Mouse (Mus musculus): Measurements from ENCODE around the gene Tex33.

Tex33 gene

DNA sequence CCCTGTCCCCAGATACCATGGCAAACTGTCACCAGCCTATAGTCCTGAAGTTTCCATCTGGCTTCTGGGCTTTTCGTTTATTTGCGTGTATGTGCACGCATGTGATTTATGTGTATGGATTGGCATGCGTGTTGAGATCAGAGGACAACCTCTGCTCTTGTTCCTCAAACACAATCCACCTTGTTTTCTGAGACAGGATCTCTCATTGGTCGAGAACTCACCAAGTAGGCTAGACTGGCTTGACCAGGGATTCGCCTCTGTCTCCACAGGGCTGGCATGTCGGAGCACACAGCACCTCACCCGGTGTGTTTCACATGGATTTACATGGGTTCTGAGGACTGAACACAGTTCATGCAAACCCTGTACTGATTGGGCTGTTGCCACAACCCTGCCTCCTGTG is 18.4 kb upstream of the Tex33 start:
- DNase-seq (ENCODE audit: low spot score) = no peak

DNA sequence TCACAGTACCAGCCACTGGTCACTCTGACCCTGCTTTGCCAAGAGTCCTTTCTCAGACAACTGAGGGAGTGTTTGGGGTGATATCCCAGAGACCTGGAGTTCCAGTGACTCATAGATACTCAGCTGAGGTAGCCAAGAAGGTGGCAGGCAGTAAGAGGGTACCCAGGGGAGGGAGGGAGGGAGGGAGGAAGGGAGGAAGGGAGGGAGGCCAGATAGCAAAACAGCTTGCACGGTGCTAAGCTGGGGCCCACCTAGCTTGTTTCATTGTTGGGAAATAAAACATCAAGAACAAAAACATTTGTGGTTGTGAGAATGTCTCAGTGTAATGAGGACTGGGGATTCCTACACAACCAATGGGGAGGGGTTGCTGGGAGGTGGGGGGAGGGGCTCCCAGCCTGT is 18.0 kb upstream of the Tex33 start:
- no peak for DNase-seq (ENCODE audit: low spot score)

DNA sequence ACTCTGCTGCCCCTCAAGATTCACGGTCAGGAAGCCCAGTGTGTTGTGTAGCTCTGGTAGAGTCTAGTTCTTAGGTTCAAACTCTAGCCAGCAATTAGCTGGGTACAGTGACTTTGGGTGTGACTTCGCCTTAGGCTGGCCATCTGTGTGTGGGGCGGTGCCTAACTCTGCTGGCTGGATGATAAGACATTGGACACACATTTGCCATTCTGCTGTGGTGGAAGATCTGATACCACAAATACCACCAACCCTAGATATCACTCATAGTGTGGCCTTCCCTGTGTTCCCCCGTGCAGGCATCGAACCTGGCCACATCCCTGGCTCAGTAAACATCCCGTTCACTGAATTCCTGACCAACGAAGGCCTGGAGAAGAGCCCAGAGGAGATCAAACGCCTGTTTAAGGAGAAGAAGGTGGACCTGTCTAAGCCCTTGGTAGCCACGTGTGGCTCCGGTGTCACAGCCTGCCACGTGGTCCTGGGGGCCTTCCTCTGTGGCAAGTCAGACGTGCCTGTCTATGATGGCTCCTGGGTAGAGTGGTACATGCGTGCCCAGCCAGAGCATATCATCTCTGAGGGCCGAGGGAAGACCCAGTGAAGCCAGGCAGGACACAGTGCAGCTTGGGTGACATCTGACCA is 17.5 kb upstream of the Tex33 start:
- DNase-seq (ENCODE audit: low spot score) = no peak

DNA sequence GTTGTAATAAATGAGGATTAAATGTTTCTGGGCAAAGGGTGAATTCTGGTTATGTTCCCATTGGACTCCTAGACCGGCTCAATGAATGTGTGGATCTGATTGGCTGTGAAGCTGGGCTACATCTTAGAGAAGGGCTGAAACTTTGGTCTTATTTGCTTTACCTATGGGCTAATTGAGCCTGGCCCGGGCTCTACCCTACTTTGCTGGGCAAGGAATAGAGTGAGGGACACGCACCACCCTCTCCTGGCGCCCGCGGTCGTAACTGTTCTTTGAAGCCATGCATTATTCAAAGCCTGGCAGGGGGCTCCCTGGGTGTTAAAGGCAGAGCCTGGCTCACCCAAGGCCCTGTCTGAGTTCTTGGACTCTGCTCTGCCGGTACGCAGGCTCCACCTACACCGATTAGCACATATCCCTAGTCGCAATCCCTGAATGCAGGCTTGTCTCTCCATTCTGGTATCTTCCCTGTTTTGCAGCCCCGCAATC is 13.9 kb upstream of the Tex33 start:
- no peak for DNase-seq (ENCODE audit: low spot score)

DNA sequence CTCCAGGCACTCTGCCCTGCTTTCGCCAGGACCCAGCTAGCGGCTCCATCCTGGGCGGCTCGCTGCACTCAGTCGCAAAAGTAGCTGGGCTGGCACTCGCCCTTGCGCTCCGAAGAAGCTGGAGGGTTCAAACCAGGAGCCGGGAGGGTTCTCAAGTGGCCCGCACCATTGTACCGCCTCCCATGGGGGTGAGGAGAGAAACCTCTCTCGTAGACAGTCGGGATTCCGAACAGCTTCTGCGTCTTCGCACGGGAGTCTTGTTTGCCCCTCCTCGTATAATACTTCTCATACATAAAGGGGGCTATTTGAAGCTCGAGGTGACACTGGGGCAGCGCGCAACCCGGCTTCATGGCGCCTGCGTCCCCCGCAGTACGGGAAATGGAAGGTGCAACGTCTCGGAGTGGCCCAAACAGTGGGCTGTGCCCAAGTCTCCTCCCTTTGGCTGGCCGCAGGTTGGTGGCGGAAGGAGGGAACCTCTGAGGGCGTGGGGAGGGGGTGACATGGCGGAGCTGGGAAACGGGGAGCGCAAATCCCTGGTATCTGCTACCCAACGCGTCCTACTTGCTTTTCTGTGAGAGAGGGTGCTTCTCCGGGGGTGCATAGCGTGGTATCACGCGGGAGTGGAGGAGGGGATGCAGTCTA is 10.7 kb upstream of the Tex33 start, which contains the start of gene Mpst:
Gene Mpst, plus strand, starts transcription at position 124 of the 642 bp plus-strand sequence.
- peak; percentile 89 for DNase-seq (ENCODE audit: low spot score)

DNA sequence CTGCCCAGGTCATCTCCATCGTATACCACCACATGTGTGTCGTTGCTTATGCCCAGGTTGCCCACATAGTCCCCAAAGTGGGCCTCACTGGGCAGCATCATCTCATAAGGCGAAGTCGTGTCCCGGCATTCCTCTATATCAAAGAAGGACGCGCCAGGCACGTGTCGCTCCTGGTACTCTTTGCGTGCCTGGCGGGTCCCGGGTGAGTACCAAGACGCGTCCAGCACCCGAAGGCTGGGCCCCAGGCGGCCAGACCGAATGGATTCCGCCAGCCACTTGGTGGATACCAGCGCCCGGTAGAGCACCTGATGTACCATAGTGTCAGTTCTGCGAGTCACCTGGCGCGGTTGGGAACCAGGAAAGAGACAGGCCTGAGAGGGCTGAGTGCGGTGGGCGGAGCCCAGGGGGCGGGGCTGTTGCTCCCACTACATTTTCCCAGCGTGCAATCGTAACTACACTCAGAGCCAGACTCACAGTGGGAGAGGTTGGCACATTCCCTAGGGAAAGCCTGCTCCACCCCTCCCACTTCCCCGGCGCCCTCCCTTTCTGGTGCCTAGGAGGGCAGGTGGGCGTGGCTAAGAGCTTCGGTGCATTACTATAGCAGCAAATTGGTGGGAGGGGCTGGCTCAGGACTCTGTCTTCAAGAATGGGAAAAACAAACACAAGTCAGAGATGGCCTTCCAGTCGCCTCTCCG is 10.0 kb upstream of the Tex33 start, which contains the start of gene Tst:
Gene Tst, minus strand, starts transcription at position 391 of the 695 bp plus-strand sequence.
- DNase-seq (ENCODE audit: low spot score) = peak; percentile 80

GRCm38 (mm10) chr15:78405098-78405497 is 9.4 kb upstream of the Tex33 start:
- DNase-seq (ENCODE audit: low spot score) = no peak

DNA sequence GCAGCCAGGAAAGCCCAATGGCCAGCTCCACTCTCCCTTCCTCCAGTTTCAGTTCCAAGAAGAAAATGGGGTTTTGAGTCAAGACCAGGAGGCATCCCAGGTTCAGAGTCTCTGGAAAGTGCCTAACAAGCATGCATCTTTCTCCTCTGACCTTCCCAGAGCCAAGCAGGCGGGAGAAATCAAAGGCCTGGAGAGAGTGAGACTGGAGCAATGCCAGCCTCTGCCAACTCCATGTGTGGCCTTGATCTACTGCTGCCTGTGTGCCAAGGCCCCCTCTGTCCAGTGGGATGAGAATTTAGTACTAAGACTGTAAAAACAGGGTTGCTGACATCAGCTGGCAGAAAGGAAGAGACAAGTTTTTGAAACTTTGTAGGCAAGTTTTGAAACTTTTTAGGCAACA is 8.2 kb upstream of the Tex33 start:
- DNase-seq (ENCODE audit: low spot score) = no peak

GRCm38 (mm10) chr15:78403301-78403741 is 7.6 kb upstream of the Tex33 start:
- DNase-seq (ENCODE audit: low spot score) = no peak

DNA sequence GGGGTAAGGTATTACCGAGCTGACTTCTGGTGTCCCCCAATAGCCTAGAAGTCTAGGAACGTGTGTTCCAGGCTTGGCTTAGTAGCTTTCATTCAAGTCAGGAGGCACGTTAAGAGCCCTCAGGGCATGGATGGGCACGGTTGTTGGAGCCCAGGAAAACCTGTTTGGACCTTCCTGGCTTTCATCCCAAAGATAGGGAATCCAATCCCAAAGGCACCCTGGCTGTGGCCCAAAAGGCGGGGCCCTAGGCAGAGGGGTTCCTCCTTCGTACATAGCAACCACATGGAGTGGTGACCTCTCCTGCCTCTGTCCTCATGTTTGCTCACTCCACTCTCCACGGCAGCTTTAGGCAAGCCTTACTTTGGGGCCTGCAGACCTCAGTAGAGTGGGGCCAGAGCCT is 6.7 kb upstream of the Tex33 start:
- DNase-seq (ENCODE audit: low spot score) = no peak

GRCm38 (mm10) chr15:78401921-78402320 is 6.2 kb upstream of the Tex33 start:
- DNase-seq (ENCODE audit: low spot score) = no peak

DNA sequence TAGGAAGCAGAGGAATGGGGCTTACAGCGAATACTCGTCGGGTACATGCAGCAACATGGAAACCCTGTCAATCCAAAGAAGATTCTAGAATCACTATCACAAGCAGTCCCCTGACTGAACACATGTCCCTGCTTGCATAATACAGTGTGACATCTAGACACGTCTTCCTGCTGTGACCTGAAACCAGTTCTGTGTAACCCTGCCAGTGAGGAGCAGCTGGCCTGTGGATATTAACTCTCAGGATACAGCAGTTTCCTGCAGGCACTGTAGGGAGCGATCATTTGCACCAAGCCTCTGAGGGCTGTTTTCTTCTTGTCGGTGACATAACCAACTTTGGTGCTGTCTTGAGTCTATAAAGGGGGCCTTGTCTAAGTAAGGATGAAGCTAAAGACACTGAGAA is 5.6 kb upstream of the Tex33 start:
- no peak for DNase-seq (ENCODE audit: low spot score)

- DNase-seq (ENCODE audit: low spot score) = no peak
These were observed 4.9 kb downstream of the Tex33 start for GRCm38 (mm10) chr15:78390855-78391254.

- DNase-seq (ENCODE audit: low spot score) = no peak
These were observed 10.1 kb downstream of the Tex33 start for GRCm38 (mm10) chr15:78385564-78385963.

- DNase-seq (ENCODE audit: low spot score) = no peak
These were observed 11.2 kb downstream of the Tex33 start for GRCm38 (mm10) chr15:78384220-78385116.

DNA sequence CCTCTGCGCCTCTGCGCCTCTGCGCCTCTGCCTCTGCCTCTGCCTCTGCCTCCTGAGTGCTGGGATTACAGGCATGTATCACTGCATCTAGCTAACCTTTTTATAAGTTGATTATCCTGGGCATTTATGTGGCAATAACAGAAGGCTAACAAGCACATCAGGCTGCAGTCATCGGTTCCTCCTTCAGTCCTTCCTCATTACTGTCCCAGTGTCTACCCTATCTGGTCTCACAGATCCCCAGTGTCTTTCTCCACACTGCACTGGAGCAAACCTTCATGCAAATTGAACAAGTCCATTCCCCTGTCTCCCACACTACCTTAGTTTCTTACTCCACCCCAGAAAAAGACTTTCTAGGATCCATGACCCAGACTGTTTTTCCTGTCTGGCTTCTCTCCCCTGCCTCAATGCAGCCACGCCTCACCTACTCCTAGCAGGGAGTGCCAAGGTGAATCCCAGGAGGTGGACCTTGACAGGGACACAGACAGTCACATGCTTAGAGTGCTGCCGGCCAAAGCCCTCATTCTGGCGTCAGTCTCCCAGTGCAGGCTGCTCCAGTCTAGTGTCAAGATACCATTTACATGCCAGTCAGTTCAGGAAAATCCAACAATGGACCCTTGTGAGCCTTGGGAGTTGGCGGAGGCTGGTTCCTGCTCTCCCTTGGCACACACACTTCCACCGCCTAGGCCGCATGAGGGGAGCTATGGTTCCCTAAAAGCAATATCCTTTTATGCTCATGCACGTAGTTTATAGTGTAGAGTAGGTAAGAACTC is 12.1 kb downstream of the Tex33 start:
- no peak for DNase-seq (ENCODE audit: low spot score)

GRCm38 (mm10) chr15:78382115-78382514 is 13.6 kb downstream of the Tex33 start:
- DNase-seq (ENCODE audit: low spot score) = no peak

DNA sequence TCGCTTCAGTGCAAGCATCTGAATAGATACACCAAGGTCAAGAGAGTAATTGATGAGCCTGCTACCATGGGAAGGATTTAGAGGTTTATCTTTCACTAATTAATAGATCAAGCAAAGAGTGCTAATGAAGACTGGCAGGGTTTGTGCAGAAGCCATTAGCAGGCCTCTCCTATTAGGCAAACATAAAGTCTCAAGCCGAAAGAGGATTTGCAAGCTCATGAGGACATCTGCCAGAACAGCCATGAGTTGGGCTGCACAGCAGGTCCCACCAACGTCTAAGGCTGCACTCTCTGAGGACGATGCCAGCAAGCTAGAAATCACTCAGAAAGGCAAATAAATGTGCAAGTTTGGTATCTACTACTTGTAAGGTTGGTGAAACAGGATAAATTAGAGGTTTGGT is 15.0 kb downstream of the Tex33 start:
- no peak for DNase-seq (ENCODE audit: low spot score)

DNA sequence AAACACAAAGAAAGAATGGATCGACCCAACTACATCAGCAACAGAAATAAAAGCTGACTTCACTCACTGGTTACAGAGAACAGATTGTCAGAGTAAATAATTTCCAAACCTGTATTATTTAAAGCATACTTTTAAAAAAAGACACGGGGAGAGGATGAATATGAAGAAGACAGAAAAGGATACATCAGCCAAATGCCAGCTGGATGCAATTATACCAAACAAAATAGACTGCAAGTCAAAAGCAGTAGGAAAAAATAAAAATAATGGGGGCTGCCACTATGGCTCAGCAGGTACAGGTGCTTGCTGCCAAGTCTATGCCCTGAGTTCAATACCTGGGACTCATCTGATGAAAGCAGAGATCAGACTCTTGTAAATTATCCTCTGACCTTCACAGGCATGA is 15.5 kb downstream of the Tex33 start:
- DNase-seq (ENCODE audit: low spot score) = no peak

DNA sequence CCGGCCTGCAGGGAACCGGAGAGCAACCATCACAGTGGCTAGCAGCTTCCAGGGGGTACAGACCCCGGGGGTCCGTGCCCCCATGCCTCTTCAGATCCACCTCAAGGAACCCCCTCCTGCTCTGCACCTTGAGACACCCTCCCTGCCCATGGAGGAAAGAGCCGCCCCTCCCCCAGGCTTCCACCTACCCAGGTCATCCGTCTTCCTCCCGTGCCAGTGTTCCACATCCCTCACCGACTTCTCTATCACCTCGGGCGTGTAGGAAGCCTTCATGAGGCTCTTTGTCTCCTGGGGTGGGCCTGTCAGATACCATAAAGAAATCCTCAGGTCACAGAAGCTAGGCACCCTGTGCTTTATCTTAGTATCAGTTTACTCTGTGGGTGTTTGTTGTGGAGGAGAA is 17.2 kb downstream of the Tex33 start:
- DNase-seq (ENCODE audit: low spot score) = no peak

- no peak for DNase-seq (ENCODE audit: low spot score)
These were observed 17.9 kb downstream of the Tex33 start for GRCm38 (mm10) chr15:78377859-78378258.

All from layer of hippocampus, adult 9-10 months (tissue).